Mouse (Mus musculus): Measurements from ENCODE around the gene Rps11.
"Not testable (repeated sequence)": the region's sequence is repeated elsewhere in the genome, so short reads cannot be mapped to it uniquely, and the experiment has no call there.

Gene Rps11

DNA sequence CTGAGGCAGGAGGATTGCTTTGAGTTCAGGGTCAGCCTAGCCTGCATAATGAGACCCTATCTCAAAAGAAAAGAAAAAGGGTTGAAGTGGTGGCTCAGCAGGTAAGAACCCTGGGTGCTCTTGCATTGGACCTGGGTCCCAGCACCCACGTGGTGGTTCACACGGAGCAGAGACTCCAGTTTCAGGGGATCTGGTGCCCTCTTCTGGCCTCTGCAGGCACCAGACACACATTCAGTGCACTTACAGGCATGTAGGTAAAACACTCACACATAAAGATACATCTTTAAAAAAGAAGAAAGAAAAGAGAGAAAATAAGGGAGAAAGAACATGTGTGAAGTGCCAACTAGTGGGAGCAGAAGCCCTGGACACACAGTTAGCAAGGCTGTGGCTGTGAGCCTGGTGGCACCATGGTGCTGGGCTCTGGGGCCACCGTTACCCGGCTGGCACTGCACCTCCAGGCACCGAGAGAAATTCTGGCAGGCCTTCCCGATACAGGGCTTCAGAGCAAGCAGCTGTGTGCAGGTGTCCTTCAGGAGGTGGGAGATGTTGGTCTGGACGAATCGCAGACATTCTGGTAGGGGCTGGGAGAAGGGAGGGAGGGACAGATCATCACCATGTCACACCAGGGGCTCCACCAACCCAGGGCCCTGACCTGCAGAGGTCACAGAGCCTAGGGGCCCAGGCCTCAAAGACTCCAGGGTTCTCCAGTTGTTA, 9.4 kb upstream of the Rps11 start:
- DNase-seq (ENCODE audit: low spot score) = no peak

DNA sequence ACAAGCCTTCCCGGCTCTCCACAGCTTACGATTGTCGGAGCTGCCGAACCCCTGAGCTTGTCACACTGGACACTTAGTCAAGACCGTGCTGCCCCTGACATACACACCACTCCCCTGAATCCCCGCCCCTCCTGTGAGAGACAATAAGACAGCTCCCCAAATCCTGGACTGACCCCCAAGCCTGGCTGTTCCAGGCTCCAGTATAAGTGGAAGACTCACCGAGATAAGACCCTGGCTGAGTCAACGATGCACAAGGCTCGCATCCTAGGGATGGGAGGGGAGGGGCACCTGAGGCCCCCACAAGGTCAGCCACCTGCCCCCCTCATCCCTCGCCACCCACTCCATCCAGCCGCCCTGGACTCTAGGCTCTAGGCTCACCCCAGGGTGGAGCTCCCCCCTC, 7.6 kb upstream of the Rps11 start:
- DNase-seq (ENCODE audit: low spot score) = no peak

GRCm38 (mm10) chr7:45129776-45130512, 5.7 kb upstream of the Rps11 start:
- no peak for DNase-seq (ENCODE audit: low spot score)

- no peak for DNase-seq (ENCODE audit: low spot score)
These were observed 5.1 kb upstream of the Rps11 start for GRCm38 (mm10) chr7:45129318-45129717.

- DNase-seq (ENCODE audit: low spot score) = peak; percentile 99
These were observed 4.5 kb upstream of the Rps11 start, which contains the start of gene Rpl13a for GRCm38 (mm10) chr7:45128624-45129246. Gene Rpl13a, minus strand, starts transcription at chr7:45128761.

DNA sequence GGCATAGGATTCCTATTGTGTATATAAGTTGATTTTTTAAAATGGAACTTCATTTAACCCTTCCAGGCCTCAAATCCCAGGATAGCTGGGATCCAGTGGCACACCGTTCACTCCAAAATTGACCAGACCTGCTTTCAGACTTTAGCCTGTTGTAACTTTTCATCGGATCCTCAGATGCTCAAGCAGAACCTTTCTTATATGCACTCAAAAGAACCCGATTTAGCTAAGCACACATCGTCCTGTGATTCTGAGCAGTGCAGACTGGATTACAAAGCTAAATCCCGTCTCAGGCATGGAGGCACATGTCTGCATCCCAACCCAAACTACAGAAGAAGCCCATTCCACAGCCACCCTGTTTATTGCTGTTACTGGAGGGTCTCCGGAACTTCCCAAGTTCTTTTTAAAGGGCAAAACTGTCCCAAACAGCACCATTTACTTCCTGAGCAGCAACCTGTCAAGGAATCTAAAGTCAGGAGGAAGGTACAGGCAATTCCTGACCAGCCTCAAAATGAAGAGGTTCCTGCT, 3.5 kb upstream of the Rps11 start:
- no peak for DNase-seq (ENCODE audit: low spot score)

- DNase-seq (ENCODE audit: low spot score) = no peak
These were observed 2.8 kb upstream of the Rps11 start for GRCm38 (mm10) chr7:45126844-45127699.

GRCm38 (mm10) chr7:45126147-45126843, 2.1 kb upstream of the Rps11 start:
- no peak for DNase-seq (ENCODE audit: low spot score)

DNA sequence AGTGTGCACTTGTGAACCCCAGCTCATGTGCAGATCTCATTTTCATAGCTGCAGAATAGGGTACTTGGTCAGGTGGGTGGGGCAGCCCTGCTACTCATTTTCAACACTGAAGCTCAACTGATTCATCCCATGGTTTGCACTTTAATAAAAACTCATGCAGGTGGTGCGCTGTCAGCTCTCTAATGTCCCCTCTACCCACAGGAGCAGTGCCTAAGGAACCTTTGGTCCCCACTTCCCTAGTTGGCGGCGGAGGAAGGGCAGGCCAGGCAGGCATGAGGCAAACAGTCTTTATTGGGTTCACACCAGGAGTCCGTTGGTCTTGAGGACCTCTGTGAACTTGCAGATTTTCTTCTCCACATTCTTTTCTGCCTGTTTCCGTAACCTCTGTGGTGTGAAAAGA, 1.4 kb upstream of the Rps11 start:
- not testable (repeated sequence) for DNase-seq (ENCODE audit: low spot score)

- no peak for DNase-seq (ENCODE audit: low spot score)
These were observed 933 bp upstream of the Rps11 start for GRCm38 (mm10) chr7:45125144-45125600.

DNA sequence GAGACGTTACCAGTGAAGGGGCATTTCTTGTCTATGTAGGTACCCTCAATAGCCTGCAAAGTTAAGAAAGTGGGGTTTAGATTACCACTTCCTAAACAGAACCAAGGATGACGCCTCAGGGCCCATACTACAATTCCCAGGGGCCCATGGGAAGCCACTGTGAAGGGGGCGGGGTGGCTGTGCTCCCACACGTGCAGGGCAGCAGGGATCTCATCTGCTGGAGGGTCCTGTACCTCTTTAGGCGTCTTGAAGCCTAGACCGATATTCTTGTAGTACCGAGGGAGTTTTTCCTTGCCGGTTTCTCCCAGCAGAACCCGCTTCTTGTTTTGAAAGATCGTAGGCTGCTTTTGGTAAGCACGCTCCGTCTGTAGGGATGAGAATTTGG, 1.1 kb downstream of the Rps11 start:
- no peak for DNase-seq (ENCODE audit: low spot score)

GRCm38 (mm10) chr7:45122561-45123185, 1.6 kb downstream of the Rps11 start:
- no peak for DNase-seq (ENCODE audit: low spot score)

DNA sequence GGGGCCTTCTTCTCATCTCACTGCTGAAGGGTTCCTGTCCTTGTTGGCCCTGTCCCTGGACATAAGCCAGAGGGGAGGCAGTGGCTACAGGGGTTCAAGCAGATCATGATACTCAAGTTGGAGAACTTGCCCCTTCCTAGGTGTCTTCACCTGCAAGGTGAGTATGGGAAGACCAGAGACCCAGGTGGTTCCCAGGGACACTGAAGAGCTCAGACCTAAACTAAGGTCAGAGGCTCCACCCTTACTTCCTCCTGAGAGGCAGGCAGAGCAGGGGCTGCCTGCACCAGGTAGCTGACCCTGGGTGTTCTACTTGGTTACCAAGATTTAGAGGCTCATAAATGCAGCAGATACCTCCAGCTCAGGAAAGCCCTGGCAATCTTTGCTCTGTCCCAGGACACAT, 2.3 kb downstream of the Rps11 start:
- no peak for DNase-seq (ENCODE audit: low spot score)

GRCm38 (mm10) chr7:45121404-45121803, 2.8 kb downstream of the Rps11 start:
- DNase-seq (ENCODE audit: low spot score) = peak; percentile 86

GRCm38 (mm10) chr7:45119780-45120709, 4.2 kb downstream of the Rps11 start:
- no peak for DNase-seq (ENCODE audit: low spot score)

GRCm38 (mm10) chr7:45118336-45118735, 5.9 kb downstream of the Rps11 start:
- no peak for DNase-seq (ENCODE audit: low spot score)

GRCm38 (mm10) chr7:45117566-45117965, 6.7 kb downstream of the Rps11 start:
- DNase-seq (ENCODE audit: low spot score) = no peak

- no peak for DNase-seq (ENCODE audit: low spot score)
These were observed 10.8 kb downstream of the Rps11 start for GRCm38 (mm10) chr7:45113476-45113875.

GRCm38 (mm10) chr7:45112529-45112928, 11.7 kb downstream of the Rps11 start:
- DNase-seq (ENCODE audit: low spot score) = no peak

DNA sequence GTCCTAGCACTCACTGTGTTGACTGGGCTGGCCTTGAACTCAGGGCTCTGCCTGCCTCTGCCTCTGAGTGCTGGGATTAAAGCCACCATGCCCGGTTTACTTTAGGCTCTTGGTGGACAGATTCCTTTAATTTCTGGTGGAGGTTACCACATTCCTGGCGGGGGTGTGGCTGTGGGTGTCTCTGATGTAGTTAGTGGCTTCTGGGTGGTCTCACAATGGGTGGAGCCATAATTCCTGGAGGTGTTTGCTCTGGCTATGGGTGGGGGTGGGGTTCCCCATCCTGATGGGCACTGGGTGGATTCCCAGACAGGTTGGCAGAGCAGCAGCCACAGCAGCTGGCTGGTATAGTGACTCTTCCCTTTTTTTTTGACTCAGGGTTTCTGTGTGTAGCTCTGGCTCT, 12.3 kb downstream of the Rps11 start:
- no peak for DNase-seq (ENCODE audit: low spot score)

Measured in lung, postnatal 25 days (tissue).